Mouse (Mus musculus) E14TG2a.4 (cell line): Measurements from ENCODE around the gene Iqcm.

Source experiments
- CTCF ChIP-seq: conservative IDR thresholded peaks from 2 replicates; pipeline ENCODE4 v1.5.1; 2014; ENCODE audit warnings: low read length
- POU5F1 ChIP-seq: IDR thresholded peaks from 2 replicates; pipeline ENCODE4 v1.6.1; 2014; ENCODE audit warnings: low read length, borderline replicate concordance

DNA sequence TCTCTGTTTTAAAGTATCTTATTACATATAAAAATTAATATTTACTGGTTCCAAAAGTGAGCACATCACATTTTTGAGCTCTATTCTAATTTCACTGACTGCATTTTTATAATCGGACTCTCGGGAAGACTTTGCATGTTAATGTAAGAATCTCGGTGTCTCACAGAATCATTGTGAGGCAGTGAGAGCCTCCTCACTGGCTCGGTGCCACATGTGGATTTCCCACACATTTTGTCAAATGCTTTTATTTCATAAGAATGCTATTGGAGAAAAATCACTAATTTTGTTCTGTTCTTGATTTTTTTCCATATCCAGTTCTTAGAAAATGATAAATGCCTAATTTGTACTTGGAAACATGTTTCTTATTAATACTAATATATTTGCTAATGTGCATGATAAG, 570.0 kb downstream of the Iqcm start:
- TF ChIP-seq CTCF (no peak), POU5F1 (no peak)
